Mouse (Mus musculus) embryonic facial prominence, embryonic 11.5 days (tissue): ENCODE results near the gene Atp13a2. TPM values are rescaled to one million over a fixed set of nuclear protein-coding genes. Genes with fewer than 3 reads are reported as not detected.

ENCODE experiments used
- ATAC-seq: fragments of 200-750 bp; cut with Nextera tagmentation; replicated peaks from 2 replicates; pipeline ENCODE4 v1.8.0; 2017; ENCODE audit warnings: low read depth; ENCODE audit not compliant: insufficient number of reproducible peaks, low FRiP score, low TSS enrichment
- DNase-seq: peaks from one replicate; pipeline ENCODE4 v3.0.0-alpha.2; 2015; ENCODE audit warnings: low spot score
- H3K27ac ChIP-seq: fragments of 300-500 bp; sonication (generic); replicated peaks from 2 replicates; pipeline ENCODE4 v1.5.1; 2014; ENCODE audit warnings: mild to moderate bottlenecking, low read depth, low read length, control low read depth
- H3K27me3 ChIP-seq: fragments of 300-500 bp; sonication (generic); 2 replicates; pipeline ENCODE4 v1.6.1; 2014; ENCODE audit warnings: mild to moderate bottlenecking, low read length, moderate library complexity, mixed read lengths; ENCODE audit not compliant: control insufficient read depth, insufficient read depth
- H3K36me3 ChIP-seq: fragments of 300-500 bp; sonication (generic); replicated peaks from 2 replicates; pipeline ENCODE4 v1.6.1; 2014; ENCODE audit warnings: low read depth, mild to moderate bottlenecking, low read length, moderate library complexity, mixed read lengths; ENCODE audit not compliant: control insufficient read depth, insufficient read depth
- H3K4me1 ChIP-seq: fragments of 300-500 bp; sonication (generic); 2 replicates; pipeline ENCODE4 v1.6.1; 2014; ENCODE audit warnings: low read length, mixed read lengths; ENCODE audit not compliant: control insufficient read depth, insufficient read depth
- H3K4me2 ChIP-seq: fragments of 300-500 bp; sonication (generic); 2 replicates; pipeline ENCODE4 v1.6.1; 2014; ENCODE audit warnings: low read depth, mild to moderate bottlenecking, control low read depth, low read length, moderate library complexity
- H3K4me3 ChIP-seq: fragments of 300-500 bp; sonication (generic); 2 replicates; pipeline ENCODE4 v1.5.1; 2014; ENCODE audit warnings: low read depth, low read length, control low read depth
- H3K9ac ChIP-seq: fragments of 300-500 bp; sonication (generic); replicated peaks from 2 replicates; pipeline ENCODE4 v1.6.1; 2014; ENCODE audit warnings: mild to moderate bottlenecking, control low read depth, low read length
- H3K9me3 ChIP-seq: fragments of 300-500 bp; sonication (generic); replicated peaks from 2 replicates; pipeline ENCODE4 v1.6.1; 2016; ENCODE audit warnings: mild to moderate bottlenecking, low read length, inconsistent platforms, mixed read lengths; ENCODE audit not compliant: control insufficient read depth
- WGBS: fragments of 180-500 bp; shearing (Covaris S2); extraction: QIAGEN DNeasy Blood & Tissue Kit; methylation state at CpG from one replicate; pipeline ENCODE4 v1.1.7; 2014; 5-methylcytosine and 5-hydroxymethylcytosine counted together
- polyA plus RNA-seq: library from polyadenylated mRNA; unstranded; fragments of >200 nt; fragmentation: Nextera tagmentation; extraction: Ambion mirVana; gene quantifications from 2 replicates; pipeline ENCODE4 v1.2.1, GENCODE M21; 2014

Atp13a2 gene
- polyA plus RNA-seq, 1 experiment from 2014 or later: 19.8 TPM

- Histone ChIP-seq H3K9ac (no peak overlapping the region), H3K27ac (no peak overlapping the region), H3K4me2 (no peak overlapping the region), H3K27me3 (no peaks in the 10 kb centered on the region), H3K4me3 (no peak overlapping the region), H3K4me1 (no peaks in the 10 kb centered on the region), H3K9me3 (no peaks in the 10 kb centered on the region), H3K36me3 (peaks cover 6% of the 10 kb centered on the region)
- DNase-seq (no peak), ATAC-seq (no peak)
- 52% methylated on average over 4 of the region's 4 CpGs for WGBS
Observed at GRCm38 (mm10) chr4:140982808-140983207, 3.9 kb upstream of the Atp13a2 start.

- Histone ChIP-seq H3K4me1 (no peaks in the 10 kb centered on the region), H3K9me3 (no peaks in the 10 kb centered on the region), H3K36me3 (peaks cover 4% of the 10 kb centered on the region), H3K27me3 (no peaks in the 10 kb centered on the region), H3K27ac (no peak overlapping the region), H3K4me2 (no peak overlapping the region), H3K9ac (no peak overlapping the region), H3K4me3 (no peak overlapping the region)
- ATAC-seq (no peak), DNase-seq (peak; percentile 3)
- WGBS: 14% methylated on average over 9 of the region's 9 CpGs
Observed at GRCm38 (mm10) chr4:140983442-140983841, 3.2 kb upstream of the Atp13a2 start.

- Histone ChIP-seq H3K9ac (no peak overlapping the region), H3K36me3 (no peaks in the 10 kb centered on the region; the same call in 1 of the 2 replicates), H3K27me3 (no peaks in the 10 kb centered on the region), H3K4me3 (no peak overlapping the region), H3K27ac (no peak overlapping the region), H3K4me1 (no peaks in the 10 kb centered on the region), H3K4me2 (no peak overlapping the region), H3K9me3 (no peaks in the 10 kb centered on the region)
- DNase-seq (no peak), ATAC-seq (no peak)
- WGBS: 83% methylated on average over 6 of the region's 6 CpGs
Observed at GRCm38 (mm10) chr4:140984544-140984943, 2.1 kb upstream of the Atp13a2 start.

GRCm38 (mm10) chr4:140986024-140986710 is 506 bp upstream of the Atp13a2 start:
- Histone ChIP-seq H3K4me3 (peak overlapping the region; percentile 89), H3K36me3 (no peaks in the 10 kb centered on the region), H3K9ac (peak overlapping the region; percentile 82), H3K4me1 (no peaks in the 10 kb centered on the region), H3K4me2 (peak overlapping the region; percentile 79), H3K27me3 (no peaks in the 10 kb centered on the region), H3K9me3 (no peaks in the 10 kb centered on the region), H3K27ac (no peak overlapping the region)
- DNase-seq (no peak), ATAC-seq (no peak)
- WGBS: 29% methylated on average over 15 of the region's 15 CpGs

GRCm38 (mm10) chr4:140987476-140987875 is 803 bp downstream of the Atp13a2 start:
- DNase-seq: no peak
- no peaks in the 10 kb centered on the region for H3K4me1 ChIP-seq
- H3K9ac ChIP-seq: peak overlapping the region; percentile 82
- 24% methylated on average over 7 of the region's 7 CpGs for WGBS
- H3K9me3 ChIP-seq: no peaks in the 10 kb centered on the region
- ATAC-seq: no peak
- peak overlapping the region; percentile 79 for H3K4me2 ChIP-seq
- no peaks in the 10 kb centered on the region for H3K36me3 ChIP-seq
- H3K27ac ChIP-seq: no peak overlapping the region
- H3K4me3 ChIP-seq: peak overlapping the region; percentile 89
- H3K27me3 ChIP-seq: no peaks in the 10 kb centered on the region

GRCm38 (mm10) chr4:140988706-140989290 is 2.1 kb downstream of the Atp13a2 start:
- H3K4me1 ChIP-seq: no peaks in the 10 kb centered on the region
- H3K4me2 ChIP-seq: no peak overlapping the region
- no peak overlapping the region for H3K27ac ChIP-seq
- WGBS: 61% methylated on average over 7 of the region's 7 CpGs
- H3K27me3 ChIP-seq: no peaks in the 10 kb centered on the region
- no peaks in the 10 kb centered on the region for H3K9me3 ChIP-seq
- no peak overlapping the region for H3K9ac ChIP-seq
- DNase-seq (no peak), ATAC-seq (no peak)
- H3K36me3 ChIP-seq: peaks cover 3% of the 10 kb centered on the region
- H3K4me3 ChIP-seq: no peak overlapping the region

GRCm38 (mm10) chr4:140989447-140989846 is 2.8 kb downstream of the Atp13a2 start:
- H3K36me3 ChIP-seq: peaks cover 3% of the 10 kb centered on the region
- H3K4me1 ChIP-seq: no peaks in the 10 kb centered on the region
- no peak overlapping the region for H3K4me2 ChIP-seq
- WGBS: 87% methylated on average over 14 of the region's 14 CpGs
- H3K27ac ChIP-seq: no peak overlapping the region
- DNase-seq: no peak
- no peaks in the 10 kb centered on the region for H3K27me3 ChIP-seq
- ATAC-seq: no peak
- no peak overlapping the region for H3K4me3 ChIP-seq
- no peaks in the 10 kb centered on the region for H3K9me3 ChIP-seq
- no peak overlapping the region for H3K9ac ChIP-seq

- 80% methylated on average over 20 of the region's 20 CpGs for WGBS
- Histone ChIP-seq H3K4me1 (no peaks in the 10 kb centered on the region), H3K27me3 (no peaks in the 10 kb centered on the region), H3K27ac (no peak overlapping the region), H3K36me3 (peaks cover 13% of the 10 kb centered on the region), H3K4me3 (no peak overlapping the region), H3K4me2 (no peak overlapping the region), H3K9ac (no peak overlapping the region), H3K9me3 (no peaks in the 10 kb centered on the region)
- DNase-seq (no peak), ATAC-seq (no peak)
Observed at GRCm38 (mm10) chr4:140992215-140992614, 5.5 kb downstream of the Atp13a2 start.
